Comparison of ENCODE assay signal across 8 mouse cellular contexts in the genomic region with DNA sequence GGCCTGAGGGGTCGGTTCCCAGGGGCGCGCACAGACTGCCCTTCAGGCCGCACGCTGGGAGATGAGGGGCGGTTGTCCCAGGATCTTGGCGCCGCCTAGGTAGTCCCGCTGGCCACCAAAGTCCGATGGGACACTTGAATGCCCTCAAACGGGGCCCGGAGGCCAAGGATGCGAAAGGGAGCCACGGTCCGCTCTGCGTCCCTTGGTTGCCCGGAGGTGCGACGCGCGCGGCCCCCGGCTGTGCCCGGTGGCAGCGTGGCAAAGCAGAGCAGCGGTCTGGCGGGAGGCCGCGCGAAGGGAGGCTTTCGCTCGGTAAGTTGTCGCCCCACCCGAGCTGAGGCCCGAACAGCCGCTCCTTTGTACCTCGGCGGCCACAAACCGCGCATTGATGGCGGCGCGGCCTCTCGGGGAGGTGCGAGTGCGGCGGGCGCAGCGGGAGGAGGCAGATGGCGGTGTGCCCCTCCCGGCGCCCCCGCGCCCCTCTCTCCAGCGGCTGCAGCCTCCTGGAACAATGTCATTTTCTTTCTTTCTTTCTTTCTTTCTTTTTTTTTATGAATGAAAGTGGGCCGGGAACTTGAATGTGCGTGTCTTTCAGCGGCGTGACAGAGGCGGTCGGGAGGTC. TPM values are rescaled to one million over a fixed set of nuclear protein-coding genes. Genes with fewer than 3 reads are reported as not detected.
DNase-seq lines count a peak whose midpoint lies in the region; ATAC-seq and TF ChIP-seq lines count a peak whose summit lies in the region.

No protein-coding gene starts in this region.

- peak overlapping the region; percentile 97 for H3K4me2 ChIP-seq in heart, embryonic 14.5 days (ENCODE audit: low read length)
- H3K4me2 ChIP-seq in limb, embryonic 11.5 days (ENCODE audit: low read depth, severe bottlenecking), result peak overlapping the region; percentile 91
- H3K4me2 ChIP-seq in myocyte (ENCODE audit: low read depth), result peak overlapping the region; percentile 68

- WGBS in heart, embryonic 14.5 days, result under 1% methylated on average over 60 of the region's 61 CpGs
- 0% methylated on average over 61 of the region's 61 CpGs for WGBS in limb, embryonic 11.5 days

- H3ac ChIP-seq in myocyte (ENCODE audit: control insufficient read depth, insufficient read length), result no peak overlapping the region

- H3K4me1 ChIP-seq in G1E (ENCODE audit: insufficient read depth, low read depth, low read length), result peaks cover 16% of the 10 kb centered on the region
- peaks cover 13 to 34% of the 10 kb centered on the region in 2 experiments for H3K4me1 ChIP-seq in heart, embryonic 14.5 days (ENCODE audit: control insufficient read depth in 2 of 2, insufficient read depth in 2 of 2, low read length in 2 of 2)
- peaks cover 15% of the 10 kb centered on the region for H3K4me1 ChIP-seq in limb, embryonic 11.5 days (ENCODE audit: control insufficient read depth, insufficient read depth, low read length)

- H3K27ac ChIP-seq in heart, embryonic 14.5 days (replicated peaks in 1 of 2; ENCODE audit: control insufficient read depth in 1 of 2, insufficient read depth in 1 of 2, low read depth in 2 of 2, low read length in 2 of 2), result no peak overlapping the region
- no peak overlapping the region for H3K27ac ChIP-seq in limb, embryonic 11.5 days (replicated peaks; ENCODE audit: low read depth, low read length)

- no peak for TF ChIP-seq CTCF in G1E (IDR thresholded peaks at IDR 0.05; ENCODE audit: low read depth, low read length)

- peak; percentile 17 for DNase-seq in adrenal gland, postnatal 10 days
- no peak for DNase-seq in adrenal gland, postnatal 4 days (ENCODE audit: low spot score in 2 of 2)
- DNase-seq in G1E (ENCODE audit: low spot score), result no peak
- DNase-seq in limb, embryonic 11.5 days (ENCODE audit: low spot score), result peak; percentile 63
- DNase-seq in layer of hippocampus, postnatal 36 days, result no peak
- DNase-seq in frontal cortex, postnatal 10 days (ENCODE audit: low spot score in 2 of 2), result no peak

- no peak for TF ChIP-seq POLR2A in myocyte (IDR thresholded peaks at IDR 0.05; ENCODE audit: insufficient read length, low read depth)

- H3K9ac ChIP-seq in heart, embryonic 14.5 days (ENCODE audit: low read length), result peak overlapping the region; percentile 75
- H3K9ac ChIP-seq in limb, embryonic 11.5 days (ENCODE audit: low read length), result peak overlapping the region; percentile 68

- H3K79me2 ChIP-seq in myocyte (ENCODE audit: control insufficient read depth, insufficient read depth), result no peaks in the 10 kb centered on the region

- peaks cover 77% of the 10 kb centered on the region for H3K27me3 ChIP-seq in G1E (ENCODE audit: insufficient read depth, low read length)
- peaks cover 22% of the 10 kb centered on the region for H3K27me3 ChIP-seq in heart, embryonic 14.5 days (ENCODE audit: control insufficient read depth, insufficient read depth, low read length)
- H3K27me3 ChIP-seq in limb, embryonic 11.5 days (ENCODE audit: control insufficient read depth, insufficient read depth, low read length), result peaks cover 38% of the 10 kb centered on the region
- peaks cover 27% of the 10 kb centered on the region for H3K27me3 ChIP-seq in myocyte (ENCODE audit: control insufficient read depth, insufficient read depth, insufficient read length)

- H3K36me3 ChIP-seq in G1E (replicated peaks) (no peaks in the 10 kb centered on the region), myocyte (ENCODE audit: control insufficient read depth, insufficient read depth) (no peaks in the 10 kb centered on the region)
- H3K36me3 ChIP-seq in heart, embryonic 14.5 days (ENCODE audit: control insufficient read depth, insufficient read depth, low read length), result no peaks in the 10 kb centered on the region
- H3K36me3 ChIP-seq in limb, embryonic 11.5 days (ENCODE audit: control insufficient read depth, insufficient read depth, low read length), result no peaks in the 10 kb centered on the region

- ATAC-seq in G1E (ENCODE audit: extremely low read depth, insufficient number of reproducible peaks, low FRiP score, poor library complexity, severe bottlenecking), result no peak
- no peak for ATAC-seq in heart, embryonic 14.5 days (ENCODE audit: insufficient number of reproducible peaks, insufficient read depth, low FRiP score, low read depth)
- no peak for ATAC-seq in limb, embryonic 11.5 days (ENCODE audit: insufficient number of reproducible peaks, low FRiP score, low TSS enrichment, low read depth)

- H3K9me3 ChIP-seq in G1E (replicated peaks), result peaks cover 26% of the 10 kb centered on the region
- no peaks in the 10 kb centered on the region for H3K9me3 ChIP-seq in heart, embryonic 14.5 days (ENCODE audit: control insufficient read depth, low read length)
- H3K9me3 ChIP-seq in limb, embryonic 11.5 days (ENCODE audit: control insufficient read depth, low read length), result no peaks in the 10 kb centered on the region

- H3K4me3 ChIP-seq in G1E (ENCODE audit: low read depth, low read length) (peak overlapping the region; percentile 27; the same call in 1 of the 2 replicates), myocyte (peak overlapping the region; percentile 31)
- H3K4me3 ChIP-seq in heart, embryonic 14.5 days (ENCODE audit: control insufficient read depth in 1 of 2, insufficient read depth in 1 of 2, low read depth in 1 of 2, low read length in 2 of 2), result peak overlapping the region; percentile 63 to 64
- H3K4me3 ChIP-seq in limb, embryonic 11.5 days (ENCODE audit: low read depth, low read length), result peak overlapping the region; percentile 55

TF ChIP-seq in myocyte, 11 proteins besides CTCF, POLR2A, EP300 and RAD21:
- TF ChIP-seq TCF12 (IDR thresholded peaks at IDR 0.05; ENCODE audit: insufficient read depth, poor library complexity, severe bottlenecking), result no peak
- no peak for TF ChIP-seq TCF3 (IDR thresholded peaks at IDR 0.05; ENCODE audit: insufficient read length, low read depth)

RNA-seq across cellular contexts. Expression of a gene that starts 1.7 kb away (rescaled TPM):
- total RNA-seq in adrenal gland, postnatal 10 days (2021), result 1 to 10 TPM; 4.8 to 8.8 TPM
- 10 to 100 TPM in 1 of 2 experiments, 1 to 10 TPM in 1; 5.2 to 13.7 TPM for total RNA-seq in adrenal gland, postnatal 4 days (2021)
- total RNA-seq in G1E (2014; fragmentation: Nextera tagmentation), result not detected in 2 replicates
- total RNA-seq in G1E (2017), result 0.12 and 0.22 TPM in 2 replicates
- polyA plus RNA-seq in G1E (2012), result 0.03 TPM in 1 of 2 replicates, not detected in the other
- 2.7 and 3.1 TPM in 2 replicates for polyA plus RNA-seq in heart, embryonic 14.5 days (2014; fragmentation: Nextera tagmentation; extraction: Ambion mirVana)
- polyA plus RNA-seq in limb, embryonic 11.5 days (2014; fragmentation: Nextera tagmentation; extraction: Ambion mirVana), result 11.6 TPM in 2 replicates
- polyA plus RNA-seq in myocyte (2012; fragmentation: generic; extraction: Trizol), result 2.7 TPM
- 100 to 1,000 TPM; 116 to 133 TPM for total RNA-seq in layer of hippocampus, postnatal 36 days (2021)

RNA-seq across cellular contexts. Expression of a gene that starts 59.5 kb away (rescaled TPM):
- total RNA-seq in adrenal gland, postnatal 10 days (2021), result 100 to 1,000 TPM; 160 to 165 TPM
- total RNA-seq in adrenal gland, postnatal 4 days (2021), result 10 to 100 TPM; 70.7 to 74.7 TPM
- total RNA-seq in G1E (2014; fragmentation: Nextera tagmentation) (20.8 and 21.6 TPM in 2 replicates), G1E (2017) (11.8 and 14.6 TPM in 2 replicates)
- polyA plus RNA-seq in G1E (2012) (25.4 and 28.6 TPM in 2 replicates), myocyte (2012; fragmentation: generic; extraction: Trizol) (29.2 TPM)
- polyA plus RNA-seq in heart, embryonic 14.5 days (2014; fragmentation: Nextera tagmentation; extraction: Ambion mirVana), result 43.5 and 45.0 TPM in 2 replicates
- polyA plus RNA-seq in limb, embryonic 11.5 days (2014; fragmentation: Nextera tagmentation; extraction: Ambion mirVana), result 54.4 and 56.4 TPM in 2 replicates
- total RNA-seq in layer of hippocampus, postnatal 36 days (2021), result 10 to 100 TPM; 94.3 to 95.3 TPM

Comparison
In these comparisons a context has a peak if more than half of its experiments do, and no peak if none do; other contexts are left out.
1. DNase-seq: peak in adrenal gland, postnatal 10 days (single experiment) and limb, embryonic 11.5 days (single experiment); none in adrenal gland, postnatal 4 days (0 of 2), G1E (single experiment), layer of hippocampus, postnatal 36 days (0 of 2) and frontal cortex, postnatal 10 days (0 of 2).
2. RNA of a gene that starts 1.7 kb away (total RNA-seq): 116 to 133 TPM in layer of hippocampus, postnatal 36 days; 5.2 to 13.7 TPM in adrenal gland, postnatal 4 days, 4.8 to 8.8 TPM in adrenal gland, postnatal 10 days and 0.12 to 0.22 TPM in G1E; every median in the first group is over 4 times any median in the second.
3. Peak in every context shown above with its lines, with median percentiles within 50 percentile points of each other: H3K4me3 ChIP-seq and H3K4me2 ChIP-seq.